Mouse (Mus musculus): ENCODE results near the gene Srpx.

The Srpx gene

DNA sequence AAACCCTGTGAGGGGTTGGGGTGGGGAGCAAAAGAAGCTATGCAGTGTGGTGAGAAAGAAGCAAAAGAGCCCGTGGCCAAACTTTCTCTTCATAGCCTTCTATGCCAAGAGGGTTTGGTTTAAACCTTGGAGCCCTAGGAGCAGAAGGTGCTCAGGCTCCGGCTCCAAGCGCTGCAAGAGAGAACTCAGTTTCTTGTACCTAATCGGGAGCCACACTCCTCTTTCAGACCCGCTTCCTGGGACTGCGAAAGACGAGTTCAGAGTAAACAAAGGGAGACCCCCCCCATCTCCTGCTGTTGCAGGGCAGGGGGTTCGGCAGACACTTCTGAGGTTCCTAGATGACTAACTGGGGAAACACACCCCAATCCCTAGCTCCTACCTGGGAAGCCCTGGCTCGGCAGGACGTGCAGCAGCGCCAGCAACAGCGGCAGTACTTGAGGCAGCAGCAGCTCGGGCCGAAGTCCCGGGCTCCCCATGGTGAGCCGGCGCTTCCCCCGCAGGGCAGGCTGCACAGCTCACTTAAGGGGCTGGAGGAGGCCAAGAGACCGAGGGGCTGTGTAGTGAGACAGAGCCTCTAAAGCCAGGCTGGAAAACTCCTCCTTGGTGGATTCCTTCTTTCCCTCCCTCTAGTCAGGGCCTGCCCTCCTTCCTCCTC, at the start of gene Srpx:
TSS of gene Srpx (minus strand) at position 645 of the 655 bp plus-strand sequence.
- DNase-seq = peak; percentile 7 to 42

DNA sequence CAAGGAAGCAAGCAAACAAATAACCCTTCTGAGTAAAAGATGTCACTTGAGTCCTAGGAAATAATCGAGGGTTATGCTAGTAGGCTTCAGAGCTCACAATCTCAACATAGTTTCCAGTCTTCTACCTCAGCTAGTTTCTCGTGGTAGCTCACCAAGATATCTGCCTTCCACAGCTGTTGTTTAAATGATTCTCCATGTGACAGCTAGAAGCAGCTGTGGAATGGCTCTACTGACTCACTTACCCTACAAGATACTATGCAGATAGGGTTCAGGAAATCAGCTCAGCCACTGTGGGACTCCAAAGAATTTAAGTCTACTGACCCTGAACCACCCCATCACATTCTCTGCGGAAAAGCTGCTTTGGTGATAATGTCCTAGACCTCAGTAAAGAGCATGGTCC, 34.9 kb upstream of the Srpx start:
- no peak for DNase-seq

DNA sequence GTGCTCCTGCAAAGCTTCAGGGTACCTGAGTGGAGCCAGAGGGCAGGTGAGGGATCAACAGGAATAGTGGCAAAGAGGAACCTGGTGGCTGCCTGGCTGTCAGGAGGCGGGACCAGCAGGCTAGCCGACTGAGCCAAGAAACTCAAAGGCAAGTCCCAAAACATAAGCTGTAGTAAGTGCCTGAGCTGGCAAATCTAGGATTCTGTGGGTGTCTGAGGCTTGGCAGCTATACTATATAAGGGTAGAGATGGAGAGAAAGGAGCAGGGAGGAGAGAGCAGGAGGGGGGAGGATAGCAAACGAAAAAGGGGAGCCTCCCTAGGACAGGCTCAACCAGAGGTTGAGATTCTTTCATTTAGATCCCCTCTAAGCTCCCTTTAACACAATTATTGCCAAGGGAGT, 1.7 kb downstream of the Srpx start:
- DNase-seq = no peak

- DNase-seq = no peak
These were observed 6.8 kb downstream of the Srpx start for GRCm38 (mm10) chrX:10110736-10111135.

DNA sequence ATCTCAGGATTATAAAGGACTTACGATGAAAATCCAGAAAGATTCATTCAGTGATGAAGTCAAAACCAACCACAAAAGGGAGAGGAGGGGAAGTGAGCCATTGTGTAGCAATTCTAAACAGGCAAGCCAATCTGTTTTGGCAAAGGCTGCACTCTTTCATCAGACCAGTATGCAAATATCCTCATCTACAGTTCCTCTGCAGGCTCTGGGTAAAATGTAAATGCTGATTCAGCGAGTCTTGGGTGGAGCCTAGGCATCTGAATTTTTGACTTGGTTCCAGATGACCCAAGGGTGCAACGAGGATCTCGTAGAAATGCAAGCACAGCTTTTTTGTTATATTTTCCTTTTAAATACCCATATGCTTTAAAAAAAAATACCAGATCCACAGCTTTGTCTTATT, 9.0 kb downstream of the Srpx start:
- DNase-seq = peak in 1 of 2 experiments; percentile 26

- DNase-seq = no peak
These were observed 12.0 kb downstream of the Srpx start for GRCm38 (mm10) chrX:10105475-10105874.

DNA sequence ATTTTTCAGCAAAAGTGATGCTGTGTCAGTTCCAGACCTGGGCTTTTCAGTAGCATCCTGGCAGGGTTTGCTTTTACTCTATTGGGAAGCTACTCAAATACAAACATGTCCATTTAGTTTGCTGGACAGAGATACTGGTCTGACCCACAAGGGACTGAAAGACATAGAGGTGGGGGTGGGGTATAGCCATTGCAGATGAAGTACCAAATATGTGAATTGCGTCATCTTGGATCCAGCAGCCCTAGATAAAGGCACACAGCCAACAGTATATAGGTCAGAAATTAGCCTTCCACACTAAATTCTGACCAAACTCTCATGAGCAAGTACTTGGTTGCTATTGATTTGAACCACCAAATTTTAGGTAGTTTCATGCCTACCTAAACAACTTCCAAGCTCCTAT, 14.8 kb downstream of the Srpx start:
- DNase-seq = no peak

DNA sequence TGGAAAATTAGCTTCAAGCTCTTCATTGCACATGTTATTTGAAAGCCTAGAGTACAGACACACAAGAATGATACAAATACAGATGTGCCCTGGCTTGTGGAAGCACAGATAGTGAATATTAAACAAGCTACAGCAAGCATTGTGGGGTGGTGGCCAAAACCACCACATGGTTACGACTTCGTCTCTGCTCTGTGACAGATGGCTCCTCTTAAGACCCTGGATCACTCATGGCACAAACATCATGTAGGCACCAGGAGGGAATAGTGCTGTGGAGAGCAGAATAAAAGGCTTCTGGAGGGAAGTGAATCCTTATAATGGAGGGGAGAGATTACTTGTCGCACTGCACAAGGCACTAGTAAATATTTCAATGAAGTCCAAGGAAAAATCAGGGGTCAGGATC, 21.7 kb downstream of the Srpx start:
- DNase-seq = no peak

- no peak for DNase-seq
These were observed 37.1 kb downstream of the Srpx start for GRCm38 (mm10) chrX:10080385-10080784.

- no peak for DNase-seq
These were observed 37.5 kb downstream of the Srpx start for GRCm38 (mm10) chrX:10079981-10080380.

DNA sequence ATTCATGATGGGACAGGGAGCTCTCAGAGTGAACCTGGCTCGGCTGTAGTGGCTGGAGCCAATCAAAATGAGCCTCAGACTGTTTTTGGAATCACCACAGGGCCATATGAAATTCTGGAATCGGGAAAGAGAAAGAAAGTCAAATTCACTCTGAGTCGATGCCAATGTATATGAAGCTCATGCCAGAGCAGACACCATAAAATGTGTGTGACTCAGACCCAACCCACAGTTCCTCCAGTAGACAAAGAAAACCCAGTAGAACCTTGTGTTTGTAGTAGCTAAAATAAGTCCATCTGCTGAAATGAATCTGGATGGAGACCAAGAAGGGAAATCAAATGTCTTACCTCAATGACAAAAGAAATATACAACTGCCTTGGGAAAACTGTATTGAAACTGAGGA, 43.5 kb downstream of the Srpx start:
- DNase-seq = no peak

DNA sequence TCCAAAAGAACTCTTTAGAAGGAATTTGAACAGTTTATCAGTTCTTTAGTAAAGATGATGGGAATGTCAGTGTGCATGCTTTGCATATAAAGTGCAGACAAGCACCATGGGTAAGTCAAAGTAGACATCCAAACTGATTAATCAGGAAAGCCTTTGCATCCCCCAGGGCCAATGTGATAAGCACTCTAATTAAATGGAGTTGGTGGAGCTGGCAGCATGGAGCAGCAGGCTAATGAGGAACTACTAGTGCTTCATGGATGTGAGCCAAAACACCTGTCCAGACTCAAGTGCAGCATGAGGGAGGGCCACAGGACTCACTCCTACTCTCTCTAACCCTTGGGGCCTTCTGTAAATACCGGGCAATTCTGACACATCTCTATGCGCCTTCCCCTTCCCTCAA, 46.0 kb downstream of the Srpx start:
- no peak for DNase-seq

GRCm38 (mm10) chrX:10070689-10071088, 46.8 kb downstream of the Srpx start:
- DNase-seq = peak in 1 of 2 experiments; percentile 5

- no peak for DNase-seq
These were observed 48.1 kb downstream of the Srpx start for GRCm38 (mm10) chrX:10069405-10069804.

- DNase-seq = no peak
These were observed 53.7 kb downstream of the Srpx start for GRCm38 (mm10) chrX:10063781-10064180.

DNA sequence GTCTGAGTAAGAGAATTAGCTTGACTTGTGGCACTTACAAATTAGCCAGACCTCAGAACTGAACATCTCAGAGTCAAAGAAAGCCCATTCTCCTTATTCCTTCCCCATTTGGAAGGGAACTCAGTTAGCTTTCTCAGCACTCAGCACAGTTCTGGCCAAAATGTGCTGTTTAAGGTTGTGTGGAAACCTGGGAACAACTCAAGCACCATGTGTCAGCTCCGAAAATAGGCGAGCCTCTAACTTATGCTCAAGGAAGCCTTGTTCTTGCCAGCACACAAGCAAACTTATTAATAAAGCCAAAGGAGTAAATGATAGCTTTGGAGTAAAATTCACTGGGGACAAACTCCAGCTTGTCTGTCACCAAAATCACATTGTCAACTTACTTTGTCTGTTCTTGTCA, 54.1 kb downstream of the Srpx start:
- no peak for DNase-seq

DNA sequence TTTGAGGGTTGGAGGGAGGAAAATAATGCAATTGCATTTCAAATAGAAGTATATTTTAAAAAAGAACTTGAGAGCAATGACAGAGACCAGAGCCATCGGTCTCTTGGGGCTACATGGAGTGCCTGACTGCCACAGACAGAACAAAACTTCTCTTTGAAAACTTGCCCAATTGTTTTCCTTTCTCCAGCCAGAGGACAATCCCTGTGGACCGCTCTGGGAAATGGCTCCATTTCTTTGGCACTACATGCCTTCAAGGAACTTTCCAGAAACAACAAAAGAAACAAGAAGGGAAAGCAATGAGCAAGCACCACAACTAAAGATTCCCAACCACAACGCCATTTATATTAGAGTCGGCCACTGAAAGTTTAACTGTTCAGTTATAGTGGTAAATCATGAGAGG, 55.3 kb downstream of the Srpx start:
- DNase-seq = no peak

- no peak for DNase-seq
These were observed 82.8 kb downstream of the Srpx start for GRCm38 (mm10) chrX:10034666-10035065.

GRCm38 (mm10) chrX:10010202-10010601, 107.3 kb downstream of the Srpx start:
- DNase-seq = no peak

GRCm38 (mm10) chrX:10007675-10008270, 109.7 kb downstream of the Srpx start:
- no peak for DNase-seq

- no peak for DNase-seq
These were observed 111.6 kb downstream of the Srpx start for GRCm38 (mm10) chrX:10005946-10006345.

DNA sequence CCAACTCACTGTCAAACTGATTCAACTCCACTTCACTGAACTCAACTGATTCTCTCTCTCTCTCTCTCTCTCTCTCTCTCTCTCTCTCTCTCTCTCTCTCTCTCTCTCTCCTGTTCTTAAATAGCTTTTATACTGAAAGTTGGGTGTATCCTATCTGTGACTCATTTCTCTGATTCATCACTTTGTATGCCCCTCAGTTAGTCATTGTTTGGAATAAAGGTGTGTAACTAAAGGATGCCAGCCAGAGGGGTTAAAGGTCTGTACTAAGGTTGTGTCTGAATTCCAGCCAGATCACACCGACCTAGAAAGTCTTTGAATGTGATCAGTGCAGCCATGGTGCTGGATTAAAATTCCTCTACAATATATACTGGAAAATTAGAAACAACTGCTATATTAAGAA, 116.8 kb downstream of the Srpx start:
- DNase-seq = no peak

Data from lung, postnatal 4 days (tissue).